Mouse (Mus musculus): ENCODE results near the gene Tubg2.

Gene Tubg2

GRCm38 (mm10) chr11:101131701-101132100 lies 24.0 kb upstream of the Tubg2 start:
- TF ChIP-seq GATA4 (IDR thresholded peaks at IDR 0.05; ENCODE audit: insufficient replicate concordance, low read length) = no peak

GRCm38 (mm10) chr11:101133037-101133436 lies 22.7 kb upstream of the Tubg2 start:
- TF ChIP-seq GATA4 (IDR thresholded peaks at IDR 0.05; ENCODE audit: insufficient replicate concordance, low read length) = peak; percentile 34; the same call in 1 of the 2 replicates

- no peak for TF ChIP-seq GATA4 (IDR thresholded peaks at IDR 0.05; ENCODE audit: insufficient replicate concordance, low read length)
These were observed 21.4 kb upstream of the Tubg2 start for GRCm38 (mm10) chr11:101134217-101134865.

GRCm38 (mm10) chr11:101137000-101137399 lies 18.7 kb upstream of the Tubg2 start:
- TF ChIP-seq GATA4 (IDR thresholded peaks at IDR 0.05; ENCODE audit: insufficient replicate concordance, low read length) = no peak

GRCm38 (mm10) chr11:101138536-101139181 lies 17.0 kb upstream of the Tubg2 start:
- no peak for TF ChIP-seq GATA4 (IDR thresholded peaks at IDR 0.05; ENCODE audit: insufficient replicate concordance, low read length)

- TF ChIP-seq GATA4 (IDR thresholded peaks at IDR 0.05; ENCODE audit: insufficient replicate concordance, low read length) = no peak
These were observed 15.4 kb upstream of the Tubg2 start for GRCm38 (mm10) chr11:101140164-101140819.

- TF ChIP-seq GATA4 (IDR thresholded peaks at IDR 0.05; ENCODE audit: insufficient replicate concordance, low read length) = no peak
These were observed 14.6 kb upstream of the Tubg2 start for GRCm38 (mm10) chr11:101141088-101141487.

GRCm38 (mm10) chr11:101142215-101142967 lies 13.3 kb upstream of the Tubg2 start:
- TF ChIP-seq GATA4 (IDR thresholded peaks at IDR 0.05; ENCODE audit: insufficient replicate concordance, low read length) = no peak

GRCm38 (mm10) chr11:101143338-101144225 lies 12.1 kb upstream of the Tubg2 start:
- TF ChIP-seq GATA4 (IDR thresholded peaks at IDR 0.05; ENCODE audit: insufficient replicate concordance, low read length) = no peak

- no peak for TF ChIP-seq GATA4 (IDR thresholded peaks at IDR 0.05; ENCODE audit: insufficient replicate concordance, low read length)
These were observed 9.3 kb upstream of the Tubg2 start for GRCm38 (mm10) chr11:101146377-101146776.

GRCm38 (mm10) chr11:101148751-101149150 lies 7.0 kb upstream of the Tubg2 start:
- no peak for TF ChIP-seq GATA4 (IDR thresholded peaks at IDR 0.05; ENCODE audit: insufficient replicate concordance, low read length)

GRCm38 (mm10) chr11:101149178-101150105 lies 6.3 kb upstream of the Tubg2 start:
- TF ChIP-seq GATA4 (IDR thresholded peaks at IDR 0.05; ENCODE audit: insufficient replicate concordance, low read length) = no peak

- no peak for TF ChIP-seq GATA4 (IDR thresholded peaks at IDR 0.05; ENCODE audit: insufficient replicate concordance, low read length)
These were observed 4.6 kb upstream of the Tubg2 start for GRCm38 (mm10) chr11:101151063-101151462.
